Mouse (Mus musculus): ENCODE measurements around the gene Pdcl2.
A peak's percentile ranks its signal among the peaks of the same experiment; 100 is the strongest.

Pdcl2 gene

DNA sequence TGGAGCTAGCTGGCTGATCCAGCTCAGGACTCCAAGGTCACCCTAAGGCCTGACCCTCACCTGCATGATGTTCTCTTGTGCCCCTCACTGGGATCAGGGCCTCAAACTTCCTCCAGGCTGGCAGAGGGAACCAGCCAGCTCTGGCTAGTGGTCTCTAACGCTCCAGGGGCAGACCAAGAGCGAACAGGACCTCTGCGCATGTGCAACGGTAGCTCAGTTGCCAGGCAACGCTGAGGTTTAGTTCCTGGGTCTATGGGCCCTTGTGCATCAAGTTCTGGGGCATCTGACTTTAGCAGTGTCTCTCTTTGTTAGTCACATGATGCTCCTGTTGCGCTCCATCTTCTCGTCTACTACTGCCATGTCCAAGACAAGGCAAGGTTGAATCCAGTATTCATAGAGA, at the start of gene Pdcl2:
Pdcl2 (minus strand) TSS at position 204 of the 400 bp plus-strand sequence.
- DNase-seq (ENCODE audit: low spot score), result no peak

DNA sequence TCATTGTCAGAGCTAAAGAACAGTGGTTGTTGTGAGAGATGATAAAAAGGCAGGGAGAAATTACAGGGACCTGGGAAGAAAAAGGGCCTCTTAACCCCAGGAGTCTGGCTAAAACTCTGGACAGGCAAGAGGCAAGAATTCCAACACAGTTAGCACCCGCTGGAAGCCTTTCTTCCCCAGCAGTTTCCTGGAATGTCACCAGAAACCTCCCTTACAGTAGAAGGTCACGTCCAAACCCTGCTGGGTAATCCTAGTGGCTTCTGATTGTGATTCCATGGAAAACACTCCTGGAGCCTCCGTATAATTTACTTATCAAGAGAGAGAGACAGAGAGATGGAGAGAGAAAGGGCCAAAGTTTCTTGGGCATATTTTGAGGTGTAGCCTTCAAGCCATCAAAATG, 48.3 kb upstream of the Pdcl2 start:
- no peak for DNase-seq (ENCODE audit: low spot score)

DNA sequence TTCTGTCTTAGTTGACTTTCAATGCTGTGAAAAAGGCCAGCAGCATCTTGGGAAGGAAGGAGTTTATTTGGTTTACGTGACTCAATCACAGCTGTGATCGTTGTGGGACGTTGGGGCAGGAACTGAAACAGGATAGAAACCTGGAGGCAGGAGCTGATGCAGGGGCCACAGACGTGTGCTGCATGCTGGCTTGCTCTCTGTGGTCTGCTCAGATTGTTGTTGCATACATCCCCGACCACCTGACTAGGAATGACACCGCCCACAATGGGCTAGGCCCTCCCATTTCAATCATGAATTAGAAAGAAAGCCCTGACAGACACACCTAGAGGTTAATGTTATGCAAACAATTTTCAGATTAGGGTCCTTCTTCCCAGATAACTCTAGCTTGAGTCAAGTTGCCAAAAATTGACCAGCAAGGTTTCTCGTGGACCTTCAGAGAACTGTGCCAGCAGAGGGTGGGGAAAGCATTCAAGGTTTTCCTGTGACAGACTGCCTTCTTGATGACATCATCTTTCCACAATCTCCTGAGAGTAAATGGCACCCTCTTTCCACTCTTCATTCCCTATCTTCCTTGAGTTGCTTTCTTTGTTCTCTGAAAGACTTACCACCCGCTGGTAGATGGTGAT, 38.4 kb upstream of the Pdcl2 start:
- no peak for DNase-seq (ENCODE audit: low spot score)

DNA sequence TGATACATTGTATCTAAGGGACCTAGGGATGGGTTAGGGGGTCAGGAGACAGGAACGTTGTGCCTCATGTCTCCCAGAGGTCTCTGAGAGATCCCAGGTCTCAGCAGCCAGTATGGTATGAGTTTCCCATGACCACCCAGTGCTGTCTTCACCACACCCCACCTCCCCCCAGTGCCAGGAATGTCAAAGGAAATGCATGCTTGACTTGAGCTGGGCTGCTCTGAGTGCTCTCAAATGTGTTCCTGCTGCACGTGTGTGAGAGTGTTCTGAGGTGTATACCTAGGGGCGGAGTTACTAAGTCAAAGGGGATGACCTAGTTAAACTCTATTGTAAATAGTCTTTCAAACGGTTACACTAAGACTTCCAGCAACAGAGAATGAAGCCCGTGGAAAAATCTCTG, 34.5 kb upstream of the Pdcl2 start:
- DNase-seq (ENCODE audit: low spot score), result no peak

DNA sequence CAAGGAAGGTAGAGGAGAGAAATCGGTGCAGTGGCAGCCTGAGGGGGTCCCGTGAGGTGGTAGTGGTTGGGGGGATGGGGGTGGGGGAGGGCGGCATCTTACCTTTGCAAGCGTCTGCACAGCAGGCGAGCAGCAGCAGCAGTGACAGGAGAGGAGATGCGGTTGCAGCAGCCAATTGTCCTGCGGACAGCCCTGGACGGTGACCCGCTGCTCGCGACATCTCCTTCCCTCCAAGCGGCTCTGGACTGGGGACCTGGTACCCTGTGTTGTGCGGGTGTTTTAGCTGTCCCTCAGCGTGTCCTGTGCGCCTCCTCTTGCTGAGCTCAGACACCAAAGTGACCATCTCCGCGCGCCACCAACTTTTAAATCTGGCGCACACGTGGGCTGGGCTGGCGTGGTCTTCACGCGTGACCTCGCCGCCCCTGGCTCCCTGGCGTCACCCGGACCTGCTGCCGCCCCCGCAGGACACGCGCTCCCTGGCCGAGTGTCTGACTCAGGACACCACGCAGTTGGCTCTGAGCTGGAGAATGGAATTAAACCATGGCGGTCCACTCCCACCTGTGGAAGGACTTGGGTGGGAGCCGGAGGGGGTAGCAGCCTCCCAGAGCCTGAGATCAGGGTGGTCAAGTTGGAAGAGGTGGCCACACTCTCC, 32.6 kb upstream of the Pdcl2 start, which contains the start of gene Nmu:
Nmu (minus strand) TSS at position 336 of the 652 bp plus-strand sequence.
- DNase-seq (ENCODE audit: low spot score), result no peak

DNA sequence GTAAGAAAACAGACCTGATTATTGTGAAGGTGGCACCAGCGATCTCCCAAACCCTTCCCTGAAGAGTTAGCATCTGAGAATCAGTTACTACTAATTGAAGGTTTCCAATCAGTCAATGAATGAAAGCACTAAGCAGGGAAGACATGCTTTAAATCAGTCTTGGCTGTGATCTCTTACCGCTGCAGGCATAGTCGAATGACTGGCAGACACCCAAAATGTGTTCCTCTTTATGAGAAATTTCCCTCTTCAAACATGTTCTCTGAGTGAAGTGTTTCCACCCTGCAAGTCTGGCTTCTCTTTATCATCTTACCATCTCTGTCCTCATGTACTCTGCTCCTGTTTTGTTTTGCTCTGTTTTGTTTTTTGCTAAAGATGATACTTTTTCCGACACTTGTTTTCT, 29.8 kb upstream of the Pdcl2 start:
- DNase-seq (ENCODE audit: low spot score), result no peak

DNA sequence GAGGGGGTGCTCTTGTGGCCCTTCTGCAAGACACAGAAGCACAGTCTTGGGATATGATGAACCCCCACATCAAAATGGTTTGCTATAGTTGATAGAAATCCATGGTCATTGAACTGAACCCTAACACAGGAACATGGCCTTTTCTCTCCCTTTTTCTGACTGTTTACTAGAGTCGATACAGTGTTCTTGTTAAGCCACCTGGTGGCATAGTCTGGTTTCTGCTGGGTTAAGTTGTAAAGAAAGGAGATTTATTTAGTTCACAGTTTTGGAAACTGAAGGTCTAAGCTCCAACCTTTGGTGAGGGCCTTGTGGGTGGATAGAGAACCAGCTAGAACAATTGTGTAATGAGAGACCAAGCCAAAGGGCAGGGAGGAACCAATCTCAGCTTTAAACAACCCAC, 29.1 kb upstream of the Pdcl2 start:
- DNase-seq (ENCODE audit: low spot score), result no peak

DNA sequence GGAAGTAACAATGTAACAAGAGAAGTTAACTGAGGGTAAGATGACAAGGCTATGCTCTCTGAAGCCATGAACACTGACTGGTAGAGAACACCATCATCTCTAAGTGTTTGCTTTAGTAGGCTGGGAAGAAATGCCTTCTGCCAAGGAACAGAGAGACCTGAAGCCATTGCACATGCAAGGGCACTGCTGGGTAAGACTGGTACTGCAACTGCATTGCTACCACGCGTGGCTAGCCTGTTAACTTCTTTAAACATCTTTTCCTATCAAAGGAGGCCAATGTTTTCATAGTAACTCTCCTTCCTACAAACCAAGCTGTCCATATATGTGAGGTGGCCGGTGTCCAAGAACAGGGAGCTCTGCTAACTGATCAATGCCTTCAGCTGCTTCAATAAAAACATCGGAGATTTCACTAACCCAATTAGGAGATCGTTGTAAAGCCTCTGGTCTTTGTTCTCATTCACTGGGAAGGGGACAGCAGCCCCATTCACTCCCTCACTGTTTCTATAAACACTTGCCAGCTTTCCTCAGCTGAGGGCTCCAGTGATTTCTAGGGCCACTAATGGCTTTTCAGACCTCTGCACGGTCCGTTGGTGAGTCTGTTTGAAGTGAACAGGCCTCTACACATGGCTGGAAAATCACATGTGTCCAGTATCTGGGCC, 21.1 kb upstream of the Pdcl2 start:
- no peak for DNase-seq (ENCODE audit: low spot score)

DNA sequence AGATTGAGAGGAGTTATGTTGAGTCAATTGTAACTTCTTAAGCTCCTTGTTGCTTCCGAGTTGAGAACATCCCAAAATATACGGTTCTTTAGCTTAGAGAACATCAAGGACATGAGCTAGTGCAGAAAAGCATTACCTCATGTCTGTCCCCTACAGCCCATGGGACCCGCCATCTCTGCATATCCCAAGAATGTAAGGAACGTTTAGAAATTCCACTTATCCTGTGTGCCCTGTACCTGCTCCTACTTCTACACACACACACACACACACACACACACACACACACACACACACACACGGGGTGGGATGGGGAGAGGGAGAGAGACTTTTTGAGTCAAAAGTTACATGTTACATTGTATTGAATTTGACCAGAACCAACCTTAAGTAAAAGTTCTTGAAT, 20.6 kb upstream of the Pdcl2 start:
- no peak for DNase-seq (ENCODE audit: low spot score)

DNA sequence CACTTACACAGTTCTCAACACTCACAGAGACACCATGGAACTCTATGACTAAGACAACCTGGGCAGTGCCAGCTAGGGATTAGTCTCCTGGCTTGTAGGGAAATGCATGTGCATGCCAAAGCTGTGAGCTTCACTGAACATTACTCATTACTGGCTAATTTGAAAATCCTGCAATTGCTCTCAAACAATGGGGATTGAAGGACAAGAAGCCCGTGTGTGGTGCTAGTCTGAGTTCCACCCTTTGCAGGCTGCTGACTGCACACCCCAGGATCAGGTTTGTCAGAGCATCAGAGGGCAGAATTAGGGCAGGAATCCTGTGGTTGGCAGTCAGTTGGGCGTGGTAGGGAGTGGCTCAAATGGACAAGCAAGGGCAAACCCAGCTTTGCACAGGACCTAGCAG, 15.2 kb upstream of the Pdcl2 start:
- DNase-seq (ENCODE audit: low spot score), result no peak

DNA sequence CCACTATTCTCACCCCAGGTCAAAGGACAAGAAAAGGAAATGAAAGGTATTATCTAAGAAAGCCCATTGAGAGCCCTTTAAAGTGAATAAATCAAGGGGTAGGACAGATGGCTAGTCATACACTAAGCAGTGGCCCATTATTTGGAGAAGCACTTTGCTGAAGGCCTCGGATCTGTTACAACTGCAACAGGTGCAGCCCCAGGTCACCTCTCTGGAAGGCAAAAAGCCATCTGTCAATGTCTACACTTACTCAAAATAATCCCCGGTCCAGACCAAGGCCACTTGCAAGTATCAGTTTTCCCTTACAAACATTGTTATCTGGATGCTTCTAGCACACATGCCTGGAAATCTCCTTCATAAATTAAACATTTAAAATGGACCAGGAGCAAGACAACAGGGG, 10.0 kb upstream of the Pdcl2 start:
- DNase-seq (ENCODE audit: low spot score), result no peak

DNA sequence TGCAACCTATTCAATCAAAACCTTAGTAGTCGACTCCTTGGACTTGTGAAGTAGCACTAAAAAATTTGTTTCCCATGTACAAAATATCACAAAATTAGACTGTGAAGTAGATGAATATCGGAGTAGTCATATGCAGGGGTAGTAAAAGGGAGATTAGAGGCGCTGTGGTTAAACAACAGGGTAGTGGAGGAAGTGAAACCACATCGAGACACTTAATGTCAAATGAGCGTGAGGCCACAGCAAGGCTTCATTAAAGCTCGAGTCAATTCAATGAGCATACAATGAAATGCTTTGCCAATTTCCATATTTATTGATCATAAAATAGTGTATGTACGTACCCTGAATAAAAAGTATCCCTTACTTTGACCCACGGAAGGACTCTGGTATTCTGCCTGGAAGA, 6.1 kb upstream of the Pdcl2 start:
- no peak for DNase-seq (ENCODE audit: low spot score)

DNA sequence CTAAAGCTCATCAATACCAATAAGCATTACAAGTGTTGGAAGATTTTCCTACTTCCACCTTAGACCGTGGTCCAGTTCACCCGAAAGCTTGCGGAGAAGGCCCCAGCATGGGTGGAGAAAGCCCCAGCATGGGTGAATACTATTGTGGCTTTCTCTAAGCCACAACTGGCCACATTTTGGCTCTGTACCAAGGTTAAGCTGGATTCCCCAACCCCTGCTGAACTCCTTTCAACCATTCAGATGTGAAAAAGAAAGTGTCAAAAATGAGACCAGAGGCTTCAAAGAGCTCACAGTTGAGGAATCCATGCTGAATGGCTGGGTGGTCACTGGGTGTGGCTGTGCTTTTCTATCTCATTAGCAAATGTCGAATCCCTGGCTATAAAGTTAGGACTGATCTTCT, 2.9 kb upstream of the Pdcl2 start:
- DNase-seq (ENCODE audit: low spot score), result no peak

DNA sequence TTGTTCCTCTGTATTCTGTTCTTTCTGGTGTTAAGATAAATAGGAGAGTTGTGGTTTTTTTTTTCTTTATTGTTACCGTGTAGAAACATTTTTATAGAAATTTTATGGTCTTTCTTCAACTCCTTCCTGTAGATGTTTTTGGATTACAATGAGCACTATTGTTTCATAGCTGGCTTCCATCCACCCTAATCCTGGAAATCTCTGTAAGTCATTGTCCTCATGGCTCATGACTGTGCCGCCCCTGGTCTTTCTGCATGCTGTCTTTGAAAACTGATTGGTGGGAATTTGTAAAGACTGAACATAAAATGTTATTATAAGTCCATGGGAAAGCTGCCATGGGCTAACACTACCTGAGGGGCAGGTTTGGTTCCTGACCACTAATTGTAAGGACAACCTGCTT, 3.7 kb downstream of the Pdcl2 start:
- DNase-seq (ENCODE audit: low spot score), result no peak

DNA sequence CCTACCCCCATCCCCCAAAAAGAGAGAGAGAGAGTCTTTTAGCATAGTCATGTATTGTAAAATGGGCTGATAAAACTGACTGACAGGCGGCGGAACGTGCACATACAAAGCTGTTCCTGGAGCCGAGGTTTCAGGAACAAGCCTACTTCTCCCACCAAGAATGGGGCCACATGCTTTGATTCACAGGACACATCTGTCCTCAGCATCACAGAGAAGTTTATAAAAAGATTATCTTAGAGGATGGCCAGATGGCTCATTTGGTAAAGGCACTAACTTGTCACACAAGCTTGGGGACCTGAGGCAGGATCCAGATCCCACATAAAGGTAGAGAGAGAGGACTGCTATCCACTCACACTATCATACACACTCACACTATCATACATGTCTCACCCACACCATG, 5.8 kb downstream of the Pdcl2 start:
- no peak for DNase-seq (ENCODE audit: low spot score)

DNA sequence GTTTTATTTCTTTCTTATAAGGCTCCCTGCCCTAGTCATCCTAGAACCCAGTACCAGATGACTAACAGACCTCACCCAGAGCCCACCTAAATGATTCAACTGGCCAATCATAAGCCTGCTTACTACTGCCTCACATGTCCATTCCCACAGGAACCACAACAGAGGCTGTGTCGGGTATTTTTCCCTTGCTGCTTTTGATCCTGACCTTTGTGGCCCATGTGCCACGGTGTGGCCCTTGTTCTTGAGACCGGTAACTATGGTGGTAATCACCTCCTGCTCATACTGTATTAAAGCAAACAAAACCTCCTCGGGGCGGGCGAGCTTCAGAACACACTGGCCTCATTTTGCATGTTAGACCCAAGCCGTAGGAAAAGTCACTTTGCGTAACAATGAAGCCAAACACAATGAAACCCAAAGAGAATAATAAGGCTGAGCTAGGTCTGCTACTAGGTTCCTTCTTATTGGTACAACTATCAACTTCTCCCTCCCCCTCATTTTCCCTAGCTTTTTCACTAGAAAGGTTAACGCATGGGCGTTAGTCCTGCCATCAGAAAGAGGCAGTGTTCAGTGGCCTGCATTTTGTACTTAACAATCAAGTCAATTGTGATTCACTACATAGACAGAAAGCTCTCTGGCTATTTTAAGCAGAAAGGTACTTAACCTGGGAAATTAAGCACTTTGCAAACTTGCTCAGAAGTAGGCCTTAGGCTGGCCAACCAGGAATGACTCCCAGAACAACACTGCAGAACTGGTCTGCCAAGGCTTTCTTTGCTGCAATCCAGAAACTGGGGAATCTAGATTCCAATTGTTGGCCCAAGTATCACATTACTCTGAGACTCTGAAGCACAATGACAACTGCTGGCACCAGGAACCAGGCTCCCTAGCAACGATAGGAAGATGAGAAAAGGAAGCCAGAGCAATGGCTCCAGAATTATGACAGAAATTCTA, 9.4 kb downstream of the Pdcl2 start:
- no peak for DNase-seq (ENCODE audit: low spot score)

DNA sequence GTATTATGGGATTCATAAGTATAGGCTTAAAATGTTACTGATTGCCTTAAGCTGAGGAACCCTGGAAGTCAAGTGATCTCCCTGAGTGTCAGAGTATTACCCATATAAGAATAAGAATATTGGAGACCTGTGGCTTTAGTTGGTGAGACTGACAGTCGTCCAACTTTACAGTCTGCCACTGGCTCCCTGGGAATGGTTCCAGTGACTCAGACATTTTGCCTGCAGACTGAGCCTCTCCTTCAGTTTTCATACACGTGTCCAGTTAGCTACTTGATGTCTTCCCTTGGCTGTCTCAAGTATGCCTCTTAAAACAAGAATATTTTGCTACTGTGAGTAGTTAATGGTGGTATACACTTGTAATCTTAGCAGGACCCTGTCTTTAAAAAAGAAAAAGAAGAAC, 22.8 kb downstream of the Pdcl2 start:
- no peak for DNase-seq (ENCODE audit: low spot score)

DNA sequence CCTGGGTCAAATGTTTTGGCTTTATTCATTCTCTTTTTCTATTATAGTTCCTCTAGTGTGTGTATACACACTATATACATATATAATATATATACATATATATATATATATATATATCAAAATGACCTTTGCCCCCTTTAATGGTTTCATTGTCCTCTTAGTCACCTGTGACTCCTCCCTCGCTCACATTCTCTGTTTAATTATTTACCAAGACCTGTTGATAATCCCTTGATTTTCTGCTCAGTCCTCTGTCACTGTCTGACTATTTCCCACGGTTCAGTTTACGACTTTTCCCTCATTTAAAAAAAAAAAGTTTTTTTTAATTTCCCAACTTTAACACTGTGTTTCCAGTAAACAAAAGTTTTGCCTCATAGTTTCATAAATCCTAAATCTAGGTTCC, 24.7 kb downstream of the Pdcl2 start:
- DNase-seq (ENCODE audit: low spot score), result no peak

DNA sequence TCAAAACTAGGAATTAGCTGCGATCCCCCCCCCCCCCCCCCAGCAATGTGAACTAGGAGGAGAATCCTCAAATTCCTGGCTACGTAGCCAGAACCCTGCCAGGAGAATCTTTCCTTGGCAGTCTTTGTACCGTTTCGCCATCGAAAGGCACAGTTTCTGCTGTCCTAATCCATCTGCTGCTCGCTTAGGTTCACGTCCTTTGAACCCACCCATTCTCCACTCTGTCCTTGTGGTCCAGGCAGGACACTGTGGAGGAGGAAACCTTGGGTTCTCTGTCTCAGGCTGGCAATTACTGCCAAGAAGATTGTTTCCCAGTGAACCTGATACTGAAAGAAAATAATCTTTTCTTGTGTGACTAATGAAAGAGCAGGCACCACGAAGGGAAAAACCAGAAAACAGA, 25.3 kb downstream of the Pdcl2 start:
- no peak for DNase-seq (ENCODE audit: low spot score)

DNA sequence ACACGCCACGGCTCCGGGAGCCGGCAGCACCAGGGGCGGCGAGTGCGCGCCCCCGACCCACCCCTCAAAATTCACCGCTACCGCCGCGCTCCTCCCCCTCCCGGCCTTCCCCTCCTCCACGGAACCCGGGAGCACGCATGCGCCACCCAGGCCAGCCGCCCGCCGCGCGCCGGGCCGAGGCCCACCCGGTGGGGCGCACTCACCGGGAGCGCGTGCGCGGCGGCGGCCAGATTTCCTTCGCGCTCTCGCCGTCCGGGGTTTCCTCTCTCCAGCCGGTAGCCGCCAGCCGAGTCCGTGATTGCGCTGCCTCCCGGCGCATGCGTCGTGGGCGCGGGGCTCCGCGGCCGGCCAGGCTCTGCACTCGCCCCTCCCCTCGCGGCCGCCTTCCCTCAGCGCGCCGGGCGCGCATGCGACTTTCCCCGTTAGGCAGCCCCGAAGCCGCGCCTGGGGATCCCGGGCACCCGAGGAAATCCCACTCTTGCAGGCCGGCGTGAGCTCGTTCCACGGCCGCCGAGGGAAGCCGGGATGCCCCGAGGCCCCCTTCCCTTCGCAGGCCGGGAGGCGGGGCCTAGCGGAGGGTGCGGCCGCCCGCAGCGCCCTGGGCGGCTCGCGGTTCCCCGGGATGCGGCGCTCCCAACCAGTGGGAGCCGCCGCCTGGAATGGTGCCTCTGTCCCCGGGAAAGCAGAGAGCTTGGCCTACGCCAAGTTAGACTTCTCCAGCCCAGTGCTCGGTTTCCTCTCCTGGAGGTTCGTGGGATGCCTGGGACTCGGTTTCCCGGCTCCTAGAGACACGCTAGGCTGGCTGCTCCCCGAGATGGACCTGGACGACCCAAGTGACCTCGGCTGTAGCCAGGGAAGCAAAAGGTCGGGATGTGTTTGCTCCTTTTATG, 26.3 kb downstream of the Pdcl2 start, which contains the start of gene Clock:
Clock (minus strand) TSS at position 341 of the 890 bp plus-strand sequence.
- DNase-seq (ENCODE audit: low spot score), result peak; percentile 55

DNA sequence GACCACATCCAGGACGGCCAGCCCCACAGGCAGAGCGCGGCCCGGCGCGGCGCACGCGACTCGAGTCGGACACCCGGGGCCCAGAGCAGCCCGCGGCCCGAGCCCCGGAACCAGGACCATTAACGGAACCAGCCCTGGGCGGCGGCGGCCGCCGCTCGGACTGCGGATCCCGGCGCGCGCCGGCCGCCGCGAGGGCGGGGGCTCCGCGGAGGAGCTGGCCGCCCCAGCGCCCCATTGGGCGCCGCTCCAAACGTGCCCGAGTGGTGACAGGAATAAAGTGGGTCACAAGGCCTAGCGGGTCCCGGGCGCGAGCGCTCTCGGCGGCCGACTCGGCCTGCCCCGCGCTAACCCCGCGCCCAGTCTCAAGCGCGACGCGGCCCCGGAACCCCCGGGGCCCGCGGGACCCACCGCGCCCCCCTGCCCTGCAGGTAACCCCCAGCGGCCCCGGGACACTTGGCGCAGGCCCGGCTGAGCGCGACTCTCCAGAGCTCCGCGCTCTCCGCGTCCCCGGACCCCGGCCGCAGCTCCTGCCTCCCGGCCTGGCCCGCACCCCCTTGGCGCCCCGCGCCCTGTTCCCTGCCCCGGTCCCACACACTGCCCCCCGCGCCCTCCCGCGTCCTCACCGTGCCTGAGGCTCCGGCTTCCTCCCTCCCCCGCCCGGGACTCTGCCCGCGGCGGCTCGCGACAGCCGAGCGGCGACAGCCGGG, 27.1 kb downstream of the Pdcl2 start:
- no peak for DNase-seq (ENCODE audit: low spot score)

All from layer of hippocampus, adult 9-10 months (tissue).